Mouse (Mus musculus): ENCODE measurements around the gene Rap1b. TPM values are rescaled to one million over a fixed set of nuclear protein-coding genes. Genes with fewer than 3 reads are reported as not detected.

Rap1b gene
- polyA plus RNA-seq, 1 experiment: 54.9 TPM

- TF ChIP-seq CTCF (IDR thresholded peaks at IDR 0.05; ENCODE audit: extremely low read depth, insufficient read depth, low read length) (no peak), POLR2A (IDR thresholded peaks at IDR 0.05; ENCODE audit: extremely low read depth, insufficient read depth, low read length) (no peak)
- H3K4me3 ChIP-seq (ENCODE audit: insufficient read depth, low read length): no peak overlapping the region
- H3K27ac ChIP-seq (ENCODE audit: insufficient read depth, low read length): no peak overlapping the region
- H3K4me1 ChIP-seq (ENCODE audit: control insufficient read depth, insufficient read depth, low read length): peaks cover 5% of the 10 kb centered on the region
Measured at GRCm38 (mm10) chr10:117876801-117877200, 31.0 kb upstream of the Rap1b start.

- Histone ChIP-seq H3K4me3 (ENCODE audit: insufficient read depth, low read length) (no peak overlapping the region), H3K4me1 (ENCODE audit: control insufficient read depth, insufficient read depth, low read length) (peaks cover 5% of the 10 kb centered on the region), H3K27ac (ENCODE audit: insufficient read depth, low read length) (no peak overlapping the region)
- TF ChIP-seq POLR2A (IDR thresholded peaks at IDR 0.05; ENCODE audit: extremely low read depth, insufficient read depth, low read length) (no peak), CTCF (IDR thresholded peaks at IDR 0.05; ENCODE audit: extremely low read depth, insufficient read depth, low read length) (no peak)
Measured at GRCm38 (mm10) chr10:117876400-117876799, 30.6 kb upstream of the Rap1b start.

- Histone ChIP-seq H3K27ac (ENCODE audit: insufficient read depth, low read length) (no peak overlapping the region), H3K4me3 (ENCODE audit: insufficient read depth, low read length) (no peak overlapping the region), H3K4me1 (ENCODE audit: control insufficient read depth, insufficient read depth, low read length) (peaks cover 5% of the 10 kb centered on the region)
- TF ChIP-seq CTCF (IDR thresholded peaks at IDR 0.05; ENCODE audit: extremely low read depth, insufficient read depth, low read length): no peak
- no peak for TF ChIP-seq POLR2A (IDR thresholded peaks at IDR 0.05; ENCODE audit: extremely low read depth, insufficient read depth, low read length)
Measured at GRCm38 (mm10) chr10:117874936-117875335, 29.1 kb upstream of the Rap1b start.

GRCm38 (mm10) chr10:117873952-117874351 lies 28.1 kb upstream of the Rap1b start:
- TF ChIP-seq CTCF (IDR thresholded peaks at IDR 0.05; ENCODE audit: extremely low read depth, insufficient read depth, low read length) (no peak), POLR2A (IDR thresholded peaks at IDR 0.05; ENCODE audit: extremely low read depth, insufficient read depth, low read length) (no peak)
- Histone ChIP-seq H3K4me1 (ENCODE audit: control insufficient read depth, insufficient read depth, low read length) (peaks cover 5% of the 10 kb centered on the region), H3K27ac (ENCODE audit: insufficient read depth, low read length) (no peak overlapping the region), H3K4me3 (ENCODE audit: insufficient read depth, low read length) (no peak overlapping the region)

GRCm38 (mm10) chr10:117872468-117872867 lies 26.6 kb upstream of the Rap1b start:
- H3K4me1 ChIP-seq (ENCODE audit: control insufficient read depth, insufficient read depth, low read length): peaks cover 5% of the 10 kb centered on the region
- H3K4me3 ChIP-seq (ENCODE audit: insufficient read depth, low read length): no peak overlapping the region
- no peak overlapping the region for H3K27ac ChIP-seq (ENCODE audit: insufficient read depth, low read length)
- TF ChIP-seq POLR2A (IDR thresholded peaks at IDR 0.05; ENCODE audit: extremely low read depth, insufficient read depth, low read length) (no peak), CTCF (IDR thresholded peaks at IDR 0.05; ENCODE audit: extremely low read depth, insufficient read depth, low read length) (no peak)

GRCm38 (mm10) chr10:117867301-117867700 lies 21.5 kb upstream of the Rap1b start:
- H3K27ac ChIP-seq (ENCODE audit: insufficient read depth, low read length): no peak overlapping the region
- H3K4me3 ChIP-seq (ENCODE audit: insufficient read depth, low read length): no peak overlapping the region
- TF ChIP-seq POLR2A (IDR thresholded peaks at IDR 0.05; ENCODE audit: extremely low read depth, insufficient read depth, low read length) (no peak), CTCF (IDR thresholded peaks at IDR 0.05; ENCODE audit: extremely low read depth, insufficient read depth, low read length) (no peak)
- no peaks in the 10 kb centered on the region for H3K4me1 ChIP-seq (ENCODE audit: control insufficient read depth, insufficient read depth, low read length)

GRCm38 (mm10) chr10:117866641-117867040 lies 20.8 kb upstream of the Rap1b start:
- TF ChIP-seq POLR2A (IDR thresholded peaks at IDR 0.05; ENCODE audit: extremely low read depth, insufficient read depth, low read length) (no peak), CTCF (IDR thresholded peaks at IDR 0.05; ENCODE audit: extremely low read depth, insufficient read depth, low read length) (no peak)

GRCm38 (mm10) chr10:117864695-117865094 lies 18.9 kb upstream of the Rap1b start:
- no peak for TF ChIP-seq POLR2A (IDR thresholded peaks at IDR 0.05; ENCODE audit: extremely low read depth, insufficient read depth, low read length)
- no peak for TF ChIP-seq CTCF (IDR thresholded peaks at IDR 0.05; ENCODE audit: extremely low read depth, insufficient read depth, low read length)
- Histone ChIP-seq H3K27ac (ENCODE audit: insufficient read depth, low read length) (no peak overlapping the region), H3K4me1 (ENCODE audit: control insufficient read depth, insufficient read depth, low read length) (no peaks in the 10 kb centered on the region), H3K4me3 (ENCODE audit: insufficient read depth, low read length) (no peak overlapping the region)

More at GRCm38 (mm10) chr10:117866641-117867040, 20.8 kb upstream of the Rap1b start:
- H3K4me1 ChIP-seq (ENCODE audit: control insufficient read depth, insufficient read depth, low read length): no peaks in the 10 kb centered on the region
- H3K4me3 ChIP-seq (ENCODE audit: insufficient read depth, low read length): no peak overlapping the region
- H3K27ac ChIP-seq (ENCODE audit: insufficient read depth, low read length): no peak overlapping the region

- Histone ChIP-seq H3K27ac (ENCODE audit: insufficient read depth, low read length) (no peak overlapping the region), H3K4me3 (ENCODE audit: insufficient read depth, low read length) (no peak overlapping the region), H3K4me1 (ENCODE audit: control insufficient read depth, insufficient read depth, low read length) (no peaks in the 10 kb centered on the region)
- no peak for TF ChIP-seq CTCF (IDR thresholded peaks at IDR 0.05; ENCODE audit: extremely low read depth, insufficient read depth, low read length)
- no peak for TF ChIP-seq POLR2A (IDR thresholded peaks at IDR 0.05; ENCODE audit: extremely low read depth, insufficient read depth, low read length)
Measured at GRCm38 (mm10) chr10:117864251-117864650, 18.4 kb upstream of the Rap1b start.

GRCm38 (mm10) chr10:117862014-117862580 lies 16.3 kb upstream of the Rap1b start:
- H3K27ac ChIP-seq (ENCODE audit: insufficient read depth, low read length): no peak overlapping the region
- no peak overlapping the region for H3K4me3 ChIP-seq (ENCODE audit: insufficient read depth, low read length)
- no peak for TF ChIP-seq POLR2A (IDR thresholded peaks at IDR 0.05; ENCODE audit: extremely low read depth, insufficient read depth, low read length)
- TF ChIP-seq CTCF (IDR thresholded peaks at IDR 0.05; ENCODE audit: extremely low read depth, insufficient read depth, low read length): no peak
- no peaks in the 10 kb centered on the region for H3K4me1 ChIP-seq (ENCODE audit: control insufficient read depth, insufficient read depth, low read length)
